Mouse (Mus musculus) heart, embryonic 10.5 days (tissue): ENCODE results near the gene Rnls. TPM values are rescaled to one million over a fixed set of nuclear protein-coding genes. Genes with fewer than 3 reads are reported as not detected.

Experiments
- microRNA-seq: library from miRNA; unstranded; fragments of <30 nt; microRNA quantifications from one replicate; pipeline ENCODE4, GENCODE M21; 2017
- polyA plus RNA-seq: library from polyadenylated mRNA; unstranded; fragments of >200 nt; fragmentation: Nextera tagmentation; extraction: Ambion mirVana; gene quantifications from 2 replicates; pipeline ENCODE4 v1.2.1, GENCODE M21; 2016

The Rnls gene
- polyA plus RNA-seq, 1 experiment from 2014 or later: 6.6 TPM

Small RNA genes lying within 50 kb of the gene (microRNA-seq; reads per million reads assigned to microRNA genes)
- gene Mir3970: not detected

Other genes with a start within 250 kb of the Rnls start
- gene Lipo4, start 125.5 kb upstream of the Rnls start, polyA plus RNA-seq: not detected in 2 replicates
- not detected in 2 replicates for gene Gm8978, start 233.0 kb upstream of the Rnls start, polyA plus RNA-seq